23 mouse cellular contexts compared by ENCODE assay signal in genomic region chr7:68119605-68120004, GRCm38 (mm10).
DNase-seq lines count a peak whose midpoint lies in the region; ATAC-seq and TF ChIP-seq lines count a peak whose summit lies in the region.
"Had no signal": no experiment of that assay in that cellular context is flagged by ENCODE, and none has a peak within 500 bp of the region (broad histone marks: within the 10 kb centered on the region; RNA-seq: fewer than 3 reads in every experiment).

No protein-coding gene starts in this region.

- TF ChIP-seq CTCF in kidney, postnatal 0 days (IDR thresholded peaks at IDR 0.05; ENCODE audit: low read depth), result no peak
- TF ChIP-seq CTCF in stomach, postnatal 0 days (IDR thresholded peaks at IDR 0.05; ENCODE audit: low read depth), result no peak

- 55% methylated on average over 5 of the region's 5 CpGs for WGBS in hindbrain, embryonic 10.5 days
- WGBS in hindbrain, embryonic 12.5 days, result 61% methylated on average over 5 of the region's 5 CpGs
- WGBS in kidney, postnatal 0 days, result 42% methylated on average over 5 of the region's 5 CpGs
- 43% methylated on average over 5 of the region's 5 CpGs for WGBS in stomach, embryonic 15.5 days
- WGBS in stomach, postnatal 0 days, result 50% methylated on average over 5 of the region's 5 CpGs

- no peaks in the 10 kb centered on the region for H3K27me3 ChIP-seq in hindbrain, embryonic 10.5 days (ENCODE audit: insufficient read depth, poor library complexity, severe bottlenecking)
- H3K27me3 ChIP-seq in hindbrain, embryonic 12.5 days, result no peaks in the 10 kb centered on the region
- H3K27me3 ChIP-seq in kidney, postnatal 0 days (ENCODE audit: insufficient read depth, low read length), result no peaks in the 10 kb centered on the region
- no peaks in the 10 kb centered on the region for H3K27me3 ChIP-seq in stomach, embryonic 15.5 days (replicated peaks)
- H3K27me3 ChIP-seq in stomach, postnatal 0 days (ENCODE audit: control insufficient read depth, insufficient read depth, low read length), result no peaks in the 10 kb centered on the region
- H3K27me3 ChIP-seq: embryonic facial prominence, embryonic 13.5 days; forebrain, embryonic 12.5 days; Patski had no signal

- H3K36me3 ChIP-seq in hindbrain, embryonic 10.5 days, result peaks cover 9% of the 10 kb centered on the region; the same call in 1 of the 2 replicates
- H3K36me3 ChIP-seq in hindbrain, embryonic 12.5 days, result peaks cover 4% of the 10 kb centered on the region; the same call in 1 of the 2 replicates
- no peaks in the 10 kb centered on the region for H3K36me3 ChIP-seq in kidney, postnatal 0 days (ENCODE audit: insufficient read depth, low read length)
- 0 out of 2 replicates have a peak, but pooled peaks cover 5% of the 10 kb centered on the region for H3K36me3 ChIP-seq in stomach, embryonic 15.5 days
- no peaks in the 10 kb centered on the region for H3K36me3 ChIP-seq in stomach, postnatal 0 days (ENCODE audit: control insufficient read depth, insufficient read depth, low read length)
- H3K36me3 ChIP-seq: forebrain, embryonic 12.5 days; liver, embryonic 15.5 days had no signal

- no peak overlapping the region for H3K9ac ChIP-seq in hindbrain, embryonic 12.5 days
- H3K9ac ChIP-seq in kidney, postnatal 0 days (ENCODE audit: low read depth, low read length), result no peak overlapping the region
- H3K9ac ChIP-seq in stomach, embryonic 15.5 days, result no peak overlapping the region
- no peak overlapping the region for H3K9ac ChIP-seq in stomach, postnatal 0 days (ENCODE audit: low read length)
- H3K9ac ChIP-seq: embryonic facial prominence, embryonic 13.5 days; forebrain, embryonic 12.5 days; hindbrain, embryonic 14.5 days; liver, embryonic 15.5 days had no signal

- peaks cover 43% of the 10 kb centered on the region for H3K4me1 ChIP-seq in hindbrain, embryonic 10.5 days (replicated peaks)
- H3K4me1 ChIP-seq in hindbrain, embryonic 12.5 days, result peaks cover 24% of the 10 kb centered on the region
- H3K4me1 ChIP-seq in kidney, postnatal 0 days (replicated peaks; ENCODE audit: insufficient read depth, low read length), result peaks cover 24% of the 10 kb centered on the region
- H3K4me1 ChIP-seq in stomach, embryonic 15.5 days, result peaks cover 4% of the 10 kb centered on the region; the same call in 1 of the 2 replicates
- H3K4me1 ChIP-seq in stomach, postnatal 0 days (replicated peaks; ENCODE audit: control insufficient read depth, insufficient read depth), result no peaks in the 10 kb centered on the region

- TF ChIP-seq EP300 in stomach, postnatal 0 days (optimal IDR thresholded peaks at IDR 0.05), result no peak

- peak overlapping the region; percentile 57; the same call in 1 of the 2 replicates for H3K27ac ChIP-seq in hindbrain, embryonic 10.5 days
- no peak overlapping the region for H3K27ac ChIP-seq in hindbrain, embryonic 12.5 days
- H3K27ac ChIP-seq in kidney, postnatal 0 days, result peak overlapping the region; percentile 58
- H3K27ac ChIP-seq in stomach, embryonic 15.5 days, result no peak overlapping the region
- H3K27ac ChIP-seq in stomach, postnatal 0 days (replicated peaks), result no peak overlapping the region
- H3K27ac ChIP-seq: embryonic facial prominence, embryonic 13.5 days; forebrain, embryonic 12.5 days; hindbrain, embryonic 14.5 days; liver, embryonic 15.5 days had no signal

- ATAC-seq in hindbrain, embryonic 12.5 days (ENCODE audit: low FRiP score), result no peak
- no peak for ATAC-seq in kidney, postnatal 0 days (replicated peaks; ENCODE audit: low FRiP score, low read depth)
- 0 out of 2 replicates have a peak, but pooled peaks have one; percentile 33 for ATAC-seq in stomach, embryonic 15.5 days (ENCODE audit: insufficient read depth, low FRiP score, low read depth)
- ATAC-seq in stomach, postnatal 0 days (ENCODE audit: low FRiP score, low TSS enrichment), result no peak
- ATAC-seq: Patski had no signal

- no peaks in the 10 kb centered on the region for H3K9me3 ChIP-seq in hindbrain, embryonic 10.5 days
- H3K9me3 ChIP-seq in hindbrain, embryonic 12.5 days (replicated peaks), result no peaks in the 10 kb centered on the region
- no peaks in the 10 kb centered on the region for H3K9me3 ChIP-seq in kidney, postnatal 0 days (replicated peaks; ENCODE audit: low read length)
- no peaks in the 10 kb centered on the region for H3K9me3 ChIP-seq in stomach, embryonic 15.5 days
- no peaks in the 10 kb centered on the region for H3K9me3 ChIP-seq in stomach, postnatal 0 days (ENCODE audit: control insufficient read depth, low read length)
- H3K9me3 ChIP-seq: embryonic facial prominence, embryonic 13.5 days; forebrain, embryonic 12.5 days; liver, embryonic 15.5 days had no signal

- no peak overlapping the region for H3K4me2 ChIP-seq in hindbrain, embryonic 12.5 days (replicated peaks)
- no peak overlapping the region for H3K4me2 ChIP-seq in kidney, postnatal 0 days (ENCODE audit: low read length)
- H3K4me2 ChIP-seq in stomach, embryonic 15.5 days, result no peak overlapping the region
- no peak overlapping the region for H3K4me2 ChIP-seq in stomach, postnatal 0 days (replicated peaks; ENCODE audit: low read depth)
- H3K4me2 ChIP-seq: embryonic facial prominence, embryonic 13.5 days; forebrain, embryonic 12.5 days; heart, embryonic 11.5 days; hindbrain, embryonic 14.5 days; liver, embryonic 15.5 days had no signal

- no peak overlapping the region for H3K4me3 ChIP-seq in hindbrain, embryonic 10.5 days
- no peak overlapping the region for H3K4me3 ChIP-seq in hindbrain, embryonic 12.5 days
- no peak overlapping the region for H3K4me3 ChIP-seq in kidney, postnatal 0 days (replicated peaks; ENCODE audit: low read depth, low read length)
- H3K4me3 ChIP-seq in stomach, embryonic 15.5 days (replicated peaks), result no peak overlapping the region
- H3K4me3 ChIP-seq in stomach, postnatal 0 days (ENCODE audit: low read depth, low read length), result no peak overlapping the region
- H3K4me3 ChIP-seq: embryonic facial prominence, embryonic 13.5 days; forebrain, embryonic 12.5 days; liver, embryonic 15.5 days had no signal

- no peak for DNase-seq in hindbrain, embryonic 10.5 days (ENCODE audit: low spot score)
- peak; percentile 21 for DNase-seq in kidney, postnatal 0 days (ENCODE audit: low spot score)
- no peak for DNase-seq in kidney, adult 8-10 months
- DNase-seq in stomach, postnatal 0 days (ENCODE audit: low spot score), result no peak
- no peak for DNase-seq in gastrocnemius, postnatal 4 days (ENCODE audit: low spot score in 2 of 2)
- DNase-seq: adrenal gland, postnatal 10 days; cerebellum, adult 8-10 months; embryo, embryonic 11 days; gastrocnemius, postnatal 25 days; heart, adult 18-20 months; heart, postnatal 36 days; kidney, adult 9 months; layer of hippocampus, adult 9-11 months; lung, postnatal 10 days; midbrain, embryonic 14.5 days had no signal

Comparison
In these comparisons a context has a peak if more than half of its experiments do, and no peak if none do; other contexts are left out.
1. H3K27ac ChIP-seq: peak in hindbrain, embryonic 10.5 days (single experiment) and kidney, postnatal 0 days (single experiment); none in hindbrain, embryonic 12.5 days (single experiment), stomach, embryonic 15.5 days (single experiment) and stomach, postnatal 0 days (single experiment).